Mouse (Mus musculus) hindbrain, embryonic 12.5 days (tissue): ENCODE data around the gene Rbfox3. TPM values are rescaled to one million over a fixed set of nuclear protein-coding genes. Genes with fewer than 3 reads are reported as not detected.

Source experiments
- ATAC-seq: fragments of 200-750 bp; cut with Nextera tagmentation; 2 replicates; pipeline ENCODE4 v1.8.0; 2017; ENCODE audit warnings: moderate TSS enrichment; ENCODE audit not compliant: low FRiP score
- H3K27ac ChIP-seq: fragments of 300-500 bp; sonication (generic); 2 replicates; pipeline ENCODE4 v1.5.1; 2016; ENCODE audit warnings: mild to moderate bottlenecking
- H3K27me3 ChIP-seq: fragments of 300-500 bp; sonication (generic); 2 replicates; pipeline ENCODE4 v1.6.1; 2016; ENCODE audit warnings: mild to moderate bottlenecking
- H3K36me3 ChIP-seq: fragments of 300-500 bp; sonication (generic); 2 replicates; pipeline ENCODE4 v1.6.1; 2016; ENCODE audit warnings: mild to moderate bottlenecking
- H3K4me1 ChIP-seq: fragments of 300-500 bp; sonication (generic); 2 replicates; pipeline ENCODE4 v1.6.1; 2016
- H3K4me2 ChIP-seq: fragments of 300-500 bp; sonication (generic); replicated peaks from 2 replicates; pipeline ENCODE4 v1.6.1; 2016; ENCODE audit warnings: mild to moderate bottlenecking
- H3K4me3 ChIP-seq: fragments of 300-500 bp; sonication (generic); 2 replicates; pipeline ENCODE4 v1.5.1; 2016; ENCODE audit warnings: mild to moderate bottlenecking
- H3K9ac ChIP-seq: fragments of 300-500 bp; sonication (generic); 2 replicates; pipeline ENCODE4 v1.6.1; 2016; ENCODE audit warnings: mild to moderate bottlenecking, moderate library complexity
- H3K9me3 ChIP-seq: fragments of 300-500 bp; sonication (generic); replicated peaks from 2 replicates; pipeline ENCODE4 v1.6.1; 2016; ENCODE audit warnings: mild to moderate bottlenecking
- WGBS: fragments of 180-500 bp; shearing (Covaris S2); methylation state at CpG from one replicate; pipeline ENCODE4 v1.1.7; 2016; 5-methylcytosine and 5-hydroxymethylcytosine counted together
- polyA plus RNA-seq: library from polyadenylated mRNA; unstranded; fragments of >200 nt; fragmentation: Nextera tagmentation; extraction: Ambion mirVana; gene quantifications from 2 replicates; pipeline ENCODE4 v1.2.1, GENCODE M21; 2016

The Rbfox3 gene
- polyA plus RNA-seq, 1 experiment from 2014 or later: 26.5 TPM

- 72% methylated on average over 12 of the region's 12 CpGs for WGBS
- Histone ChIP-seq H3K9ac (no peak overlapping the region), H3K4me1 (peaks cover 27% of the 10 kb centered on the region)
Observed at GRCm38 (mm10) chr11:118488907-118489270, 422.5 kb downstream of the Rbfox3 start.

DNA sequence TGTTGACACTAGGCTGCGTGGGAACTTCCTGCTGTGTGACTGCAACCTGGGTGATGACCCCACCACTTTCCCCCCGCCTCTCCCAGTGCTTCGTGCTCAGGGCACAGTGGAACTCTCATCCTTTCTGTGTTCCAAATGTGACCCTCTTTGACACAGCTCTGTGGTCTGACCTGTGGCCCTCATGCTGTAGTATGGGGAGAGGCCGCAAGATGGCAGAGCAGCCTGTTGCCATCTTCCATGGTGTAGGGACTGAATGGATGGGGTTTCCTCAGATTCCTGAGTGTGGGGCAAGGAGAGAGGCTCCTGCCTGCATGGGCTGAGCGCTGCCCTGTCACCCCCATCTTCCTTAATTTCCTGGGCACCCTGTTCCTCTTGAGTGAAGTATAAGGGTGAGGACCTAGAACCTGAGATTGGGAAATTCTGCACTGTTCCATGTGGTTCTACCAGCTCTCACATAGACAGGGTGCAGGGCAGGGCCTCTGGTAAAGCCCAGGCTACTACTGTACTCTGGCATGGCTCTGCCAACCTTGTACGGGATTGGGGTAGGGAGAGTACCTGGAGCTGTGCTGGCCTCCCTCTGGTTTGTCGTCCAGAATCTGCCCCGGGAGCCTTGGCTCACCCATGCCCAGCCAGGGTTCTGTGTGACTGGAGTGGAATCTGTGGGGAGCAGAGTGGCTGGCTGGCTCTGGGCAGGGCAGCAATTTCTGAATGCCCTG is 423.0 kb downstream of the Rbfox3 start:
- no peak overlapping the region for H3K4me3 ChIP-seq
- 0 out of 2 replicates have a peak, but pooled peaks cover 13% of the 10 kb centered on the region for H3K36me3 ChIP-seq
- no peaks in the 10 kb centered on the region for H3K9me3 ChIP-seq
- H3K4me1 ChIP-seq: peaks cover 22% of the 10 kb centered on the region
- H3K27ac ChIP-seq: 0 out of 2 replicates have a peak overlapping the region, but pooled peaks have one; percentile 9
- H3K27me3 ChIP-seq: peaks cover 13% of the 10 kb centered on the region; the same call in 1 of the 2 replicates
- 67% methylated on average over 8 of the region's 8 CpGs for WGBS
- H3K9ac ChIP-seq: no peak overlapping the region
- no peak for ATAC-seq
- no peak overlapping the region for H3K4me2 ChIP-seq

More at GRCm38 (mm10) chr11:118488907-118489270, 422.5 kb downstream of the Rbfox3 start:
- H3K27me3 ChIP-seq: peaks cover 13% of the 10 kb centered on the region; the same call in 1 of the 2 replicates
- H3K4me3 ChIP-seq: no peak overlapping the region
- H3K9me3 ChIP-seq: no peaks in the 10 kb centered on the region
- no peak for ATAC-seq
- H3K4me2 ChIP-seq: no peak overlapping the region
- 0 out of 2 replicates have a peak, but pooled peaks cover 13% of the 10 kb centered on the region for H3K36me3 ChIP-seq
- peak overlapping the region; percentile 70 for H3K27ac ChIP-seq

DNA sequence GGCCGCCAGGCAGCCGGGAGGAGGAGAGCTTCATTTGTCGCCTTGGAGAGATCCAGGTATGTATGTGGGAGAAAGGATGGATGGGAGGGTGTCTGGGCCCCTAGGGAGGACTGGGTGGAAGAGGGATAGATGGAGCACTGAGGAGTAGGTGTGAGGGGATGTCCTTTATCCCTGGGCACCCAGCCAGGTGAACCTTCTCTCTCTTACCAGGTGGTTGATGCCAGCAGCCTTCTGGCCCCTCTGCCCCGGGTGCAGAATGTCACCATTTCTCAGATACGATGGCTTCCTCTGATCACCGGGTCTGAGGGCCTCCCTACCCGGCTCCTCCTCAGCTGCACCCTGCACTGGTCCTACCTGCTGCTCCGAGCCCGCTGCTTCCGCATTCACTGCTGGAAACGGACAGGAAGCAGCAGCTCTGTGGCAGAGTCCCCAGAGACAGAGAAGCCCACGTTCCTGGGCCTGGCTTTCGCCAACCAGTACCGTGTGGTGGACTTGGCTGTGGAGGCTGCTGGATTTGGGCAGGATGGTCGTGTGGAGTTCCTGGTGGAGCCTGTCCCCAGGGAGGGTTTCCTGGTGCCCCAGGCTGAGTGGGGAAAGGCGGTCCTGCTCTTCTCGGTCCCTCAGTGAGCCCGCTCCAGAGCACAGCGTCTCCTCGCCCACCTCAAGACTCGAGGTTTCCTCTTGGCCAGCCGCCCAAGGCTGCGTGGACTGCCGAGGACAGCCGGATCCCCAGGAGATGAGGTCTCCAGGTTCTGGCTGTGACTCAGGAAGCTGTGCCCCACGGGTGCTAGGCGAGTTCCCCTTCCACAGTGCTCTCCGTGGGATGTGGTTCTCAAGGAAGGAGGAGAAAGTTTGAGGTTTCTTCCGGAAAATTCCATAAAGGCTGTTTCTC is 424.3 kb downstream of the Rbfox3 start:
- WGBS: 85% methylated on average over 29 of the region's 29 CpGs

DNA sequence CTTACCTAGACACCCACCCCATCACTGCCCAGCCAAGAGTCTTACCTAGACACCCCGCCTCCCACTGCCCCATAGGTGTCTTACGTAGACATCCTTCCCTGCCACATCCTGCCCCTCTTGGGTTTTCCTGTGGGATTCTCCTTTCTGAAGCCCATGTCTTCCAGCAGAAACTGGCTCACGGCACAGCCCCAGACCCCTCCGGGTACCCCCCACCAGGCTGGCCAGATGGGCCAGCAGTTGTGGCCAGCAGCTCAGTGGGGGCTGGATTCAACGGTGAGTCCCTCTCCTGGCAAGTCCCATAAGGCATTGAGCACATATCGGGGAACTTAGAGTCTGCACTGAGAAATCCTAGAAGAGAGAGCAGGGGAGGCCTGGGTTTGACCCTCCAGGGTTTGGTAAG is 425.1 kb downstream of the Rbfox3 start:
- no peak overlapping the region for H3K4me2 ChIP-seq
- H3K27me3 ChIP-seq: peaks cover 9% of the 10 kb centered on the region; the same call in 1 of the 2 replicates
- no peak overlapping the region for H3K4me3 ChIP-seq
- 82% methylated on average over 6 of the region's 6 CpGs for WGBS
- H3K27ac ChIP-seq: no peak overlapping the region
- no peaks in the 10 kb centered on the region for H3K9me3 ChIP-seq
- ATAC-seq: no peak
- H3K4me1 ChIP-seq: peaks cover 19% of the 10 kb centered on the region
- peaks cover 21% of the 10 kb centered on the region; the same call in 1 of the 2 replicates for H3K36me3 ChIP-seq
- H3K9ac ChIP-seq: no peak overlapping the region

More for the DNA sequence above, 424.3 kb downstream of the Rbfox3 start:
- peaks cover 13% of the 10 kb centered on the region; the same call in 1 of the 2 replicates for H3K27me3 ChIP-seq
- no peak overlapping the region for H3K4me3 ChIP-seq
- no peak overlapping the region for H3K9ac ChIP-seq
- no peak overlapping the region for H3K4me2 ChIP-seq
- peaks cover 19% of the 10 kb centered on the region for H3K4me1 ChIP-seq
- no peaks in the 10 kb centered on the region for H3K9me3 ChIP-seq
- H3K36me3 ChIP-seq: peaks cover 21% of the 10 kb centered on the region; the same call in 1 of the 2 replicates
- no peak for ATAC-seq
- 0 out of 2 replicates have a peak overlapping the region, but pooled peaks have one; percentile 5 for H3K27ac ChIP-seq

DNA sequence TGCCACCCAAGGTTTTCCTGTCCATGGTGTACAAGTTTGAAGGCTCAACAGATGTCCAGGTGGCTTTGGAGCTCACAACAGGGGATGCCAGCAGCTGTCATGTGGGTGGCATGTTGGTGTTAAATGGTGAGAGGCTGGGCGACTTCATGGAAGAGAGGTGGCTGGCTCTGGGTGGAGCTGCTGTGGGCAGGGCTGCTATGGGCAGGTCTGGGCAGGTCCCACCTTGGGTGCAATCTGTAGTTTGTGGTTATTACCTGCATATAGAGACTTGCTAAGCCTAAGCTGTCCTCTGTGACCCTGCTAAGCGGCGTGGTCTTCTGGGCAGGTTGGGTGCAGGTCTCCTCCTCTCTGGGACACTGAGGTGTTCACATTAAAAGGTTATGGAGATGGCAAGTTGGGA is 425.6 kb downstream of the Rbfox3 start:
- H3K27ac ChIP-seq: no peak overlapping the region
- no peak overlapping the region for H3K9ac ChIP-seq
- H3K36me3 ChIP-seq: peaks cover 21% of the 10 kb centered on the region; the same call in 1 of the 2 replicates
- no peaks in the 10 kb centered on the region for H3K9me3 ChIP-seq
- no peak overlapping the region for H3K4me2 ChIP-seq
- WGBS: 90% methylated on average over 3 of the region's 3 CpGs
- no peak overlapping the region for H3K4me3 ChIP-seq
- peaks cover 18% of the 10 kb centered on the region for H3K4me1 ChIP-seq
- ATAC-seq: no peak
- H3K27me3 ChIP-seq: peaks cover 7% of the 10 kb centered on the region; the same call in 1 of the 2 replicates

DNA sequence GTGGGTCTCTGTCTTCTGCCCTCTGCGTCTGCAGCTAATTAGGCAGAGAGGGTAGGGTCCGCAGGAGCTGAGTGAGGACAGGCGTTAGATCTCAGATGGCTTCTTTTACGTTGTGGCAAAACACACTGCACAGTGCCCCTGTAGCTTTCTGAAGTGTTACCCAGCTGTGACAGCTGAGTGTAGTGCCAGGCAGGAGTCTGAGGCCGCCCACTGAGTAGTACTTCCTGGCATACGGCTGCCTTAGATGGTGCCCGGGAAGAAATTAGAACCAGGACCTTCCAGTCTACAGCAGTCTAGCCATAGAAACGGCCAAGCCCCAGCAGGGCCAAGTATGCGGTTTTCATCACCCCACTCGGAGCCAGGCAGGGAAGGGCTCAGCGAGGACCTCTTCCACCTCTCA is 426.1 kb downstream of the Rbfox3 start:
- WGBS: 73% methylated on average over 11 of the region's 11 CpGs
- Histone ChIP-seq H3K9me3 (no peaks in the 10 kb centered on the region), H3K4me1 (peaks cover 13% of the 10 kb centered on the region)

GRCm38 (mm10) chr11:118484169-118484568 is 427.2 kb downstream of the Rbfox3 start:
- ATAC-seq: no peak
- H3K4me1 ChIP-seq: peaks cover 2% of the 10 kb centered on the region
- H3K4me2 ChIP-seq: no peak overlapping the region
- H3K27me3 ChIP-seq: no peaks in the 10 kb centered on the region
- no peak overlapping the region for H3K4me3 ChIP-seq
- H3K36me3 ChIP-seq: peaks cover 21% of the 10 kb centered on the region; the same call in 1 of the 2 replicates
- WGBS: 86% methylated on average over 8 of the region's 8 CpGs
- H3K27ac ChIP-seq: no peak overlapping the region
- no peak overlapping the region for H3K9ac ChIP-seq
- no peaks in the 10 kb centered on the region for H3K9me3 ChIP-seq

More for the DNA sequence above, 426.1 kb downstream of the Rbfox3 start:
- no peak overlapping the region for H3K9ac ChIP-seq
- peaks cover 21% of the 10 kb centered on the region; the same call in 1 of the 2 replicates for H3K36me3 ChIP-seq
- H3K4me3 ChIP-seq: no peak overlapping the region
- ATAC-seq: no peak
- no peak overlapping the region for H3K4me2 ChIP-seq
- H3K27me3 ChIP-seq: 0 out of 2 replicates have a peak, but pooled peaks cover 3% of the 10 kb centered on the region
- H3K27ac ChIP-seq: no peak overlapping the region

GRCm38 (mm10) chr11:118481751-118482150 is 429.6 kb downstream of the Rbfox3 start:
- no peak overlapping the region for H3K4me2 ChIP-seq
- no peak overlapping the region for H3K27ac ChIP-seq
- H3K27me3 ChIP-seq: no peaks in the 10 kb centered on the region
- no peak for ATAC-seq
- WGBS: 83% methylated on average over 14 of the region's 14 CpGs
- H3K4me1 ChIP-seq: peaks cover 9% of the 10 kb centered on the region
- H3K9ac ChIP-seq: no peak overlapping the region
- H3K9me3 ChIP-seq: no peaks in the 10 kb centered on the region
- peaks cover 15% of the 10 kb centered on the region; the same call in 1 of the 2 replicates for H3K36me3 ChIP-seq
- H3K4me3 ChIP-seq: no peak overlapping the region

DNA sequence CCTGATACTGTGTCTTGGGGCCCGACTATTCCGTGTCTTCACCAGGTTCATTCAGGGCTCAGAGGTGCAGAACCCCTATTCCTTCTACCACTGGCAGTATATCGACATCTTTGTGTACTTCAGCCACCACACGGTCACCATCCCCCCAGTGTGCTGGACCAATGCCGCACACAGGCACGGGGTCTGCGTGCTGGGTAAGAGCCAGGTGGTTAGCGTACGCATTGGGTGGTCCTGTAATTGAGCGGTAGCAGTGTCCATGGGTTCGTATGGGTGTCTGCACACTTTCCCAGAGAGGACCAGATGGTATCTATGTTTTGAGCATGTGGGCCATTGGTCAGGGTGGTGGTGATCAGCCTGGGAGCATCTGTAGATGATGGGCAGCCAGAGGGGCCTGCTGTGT is 430.2 kb downstream of the Rbfox3 start:
- H3K27me3 ChIP-seq: no peaks in the 10 kb centered on the region
- WGBS: 95% methylated on average over 11 of the region's 11 CpGs
- no peak overlapping the region for H3K27ac ChIP-seq
- no peak overlapping the region for H3K4me2 ChIP-seq
- peaks cover 9% of the 10 kb centered on the region for H3K4me1 ChIP-seq
- no peaks in the 10 kb centered on the region for H3K9me3 ChIP-seq
- H3K36me3 ChIP-seq: peaks cover 10% of the 10 kb centered on the region; the same call in 1 of the 2 replicates
- no peak overlapping the region for H3K4me3 ChIP-seq
- H3K9ac ChIP-seq: no peak overlapping the region
- ATAC-seq: no peak

DNA sequence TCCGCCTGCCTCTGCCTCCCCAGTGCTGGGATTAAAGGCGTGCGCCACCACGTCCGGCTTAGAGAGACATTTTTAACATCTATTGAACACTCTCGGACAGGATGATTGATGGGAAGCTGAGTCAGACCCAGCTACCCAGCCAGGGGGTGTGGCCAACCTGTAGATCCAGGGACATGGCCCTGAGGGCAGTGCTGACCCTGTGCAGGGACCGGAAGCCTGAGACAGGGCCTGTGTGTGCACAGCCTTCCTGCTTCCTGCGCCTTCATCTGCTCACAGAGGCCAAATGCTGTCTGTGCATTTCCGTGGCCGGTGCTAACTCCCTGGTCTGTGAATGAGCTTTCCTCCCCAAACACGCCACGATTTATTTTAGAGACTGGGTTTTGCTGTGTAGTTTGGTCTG is 431.6 kb downstream of the Rbfox3 start:
- no peak for ATAC-seq
- H3K27ac ChIP-seq: no peak overlapping the region
- H3K36me3 ChIP-seq: peaks cover 9% of the 10 kb centered on the region; the same call in 1 of the 2 replicates
- H3K9me3 ChIP-seq: no peaks in the 10 kb centered on the region
- no peak overlapping the region for H3K4me3 ChIP-seq
- 79% methylated on average over 12 of the region's 12 CpGs for WGBS
- H3K4me1 ChIP-seq: peaks cover 9% of the 10 kb centered on the region
- H3K27me3 ChIP-seq: no peaks in the 10 kb centered on the region
- H3K9ac ChIP-seq: no peak overlapping the region
- no peak overlapping the region for H3K4me2 ChIP-seq

- Histone ChIP-seq H3K27me3 (no peaks in the 10 kb centered on the region), H3K4me1 (peaks cover 9% of the 10 kb centered on the region), H3K27ac (no peak within 1 kb of the TSS), H3K4me2 (peak within 1 kb of the TSS; percentile 68), H3K4me3 (peak within 1 kb of the TSS; percentile 59), H3K9ac (peak within 1 kb of the TSS; percentile 66), H3K9me3 (no peaks in the 10 kb centered on the region), H3K36me3 (no peaks in the 10 kb centered on the region)
- 1% methylated on average over 57 of the region's 57 CpGs for WGBS
- peak; percentile 98 for ATAC-seq
Observed at GRCm38 (mm10) chr11:118476396-118477373, 434.7 kb downstream of the Rbfox3 start, which contains the start of gene Engase. Gene Engase (plus strand): TSS chr11:118476829.
